Mouse (Mus musculus) cerebellum, postnatal 25 days (tissue): ENCODE measurements around the gene Nolc1.
A peak's percentile ranks its signal among the peaks of the same experiment; 100 is the strongest.

ENCODE experiments used
- DNase-seq, 2 experiments: peaks; one replicate each; pipeline ENCODE4 v3.0.0; 2021; ENCODE audit warnings: mixed read lengths in 2 of 2

Gene Nolc1

DNA sequence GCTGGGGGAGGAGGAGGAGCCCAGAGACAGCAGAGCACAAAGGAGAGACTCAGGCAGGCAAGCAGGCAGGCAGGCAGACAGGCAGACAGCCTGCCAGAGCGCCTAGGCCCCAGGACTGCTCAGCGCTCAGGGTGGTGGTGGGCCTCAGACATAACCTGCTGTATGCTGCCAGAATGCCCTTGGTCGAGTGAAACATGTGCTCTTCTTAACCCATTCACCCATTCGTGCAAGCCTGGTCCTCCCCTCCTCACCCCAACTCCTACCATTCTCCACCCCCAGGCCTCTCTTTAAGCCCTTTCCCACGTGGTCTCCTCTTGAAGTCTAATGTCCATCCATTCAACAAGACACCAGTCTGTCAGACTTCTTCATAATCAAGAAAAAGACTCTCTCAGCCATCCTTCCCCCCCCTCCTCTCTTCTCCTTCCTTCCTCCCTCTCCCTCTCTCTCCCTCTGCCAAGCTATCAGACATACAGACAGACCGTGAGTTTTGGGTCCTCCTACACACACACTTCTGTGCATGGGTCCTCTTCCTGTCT lies 33.1 kb upstream of the Nolc1 start:
- DNase-seq, result peak; percentile 55 to 59

DNA sequence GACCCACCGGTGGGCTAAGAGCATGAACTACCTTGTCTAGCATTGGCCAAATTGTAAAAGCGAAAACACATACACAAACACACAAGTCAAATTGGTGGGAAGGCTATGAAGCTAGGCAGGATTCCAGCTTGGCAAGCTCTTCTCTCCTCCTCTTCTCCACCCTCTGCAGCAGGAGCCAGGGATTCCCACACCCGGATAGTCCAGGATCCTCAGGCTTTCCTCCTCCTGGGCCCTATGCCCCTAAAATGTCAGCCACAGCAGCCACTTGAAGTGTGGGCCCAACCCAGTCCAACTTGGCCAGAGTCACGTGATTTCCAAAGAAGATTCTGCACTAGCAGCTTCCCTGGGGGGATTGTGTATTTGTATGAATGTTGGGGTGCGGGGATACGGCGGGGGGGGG lies 32.3 kb upstream of the Nolc1 start:
- DNase-seq, result peak; percentile 28 to 53

DNA sequence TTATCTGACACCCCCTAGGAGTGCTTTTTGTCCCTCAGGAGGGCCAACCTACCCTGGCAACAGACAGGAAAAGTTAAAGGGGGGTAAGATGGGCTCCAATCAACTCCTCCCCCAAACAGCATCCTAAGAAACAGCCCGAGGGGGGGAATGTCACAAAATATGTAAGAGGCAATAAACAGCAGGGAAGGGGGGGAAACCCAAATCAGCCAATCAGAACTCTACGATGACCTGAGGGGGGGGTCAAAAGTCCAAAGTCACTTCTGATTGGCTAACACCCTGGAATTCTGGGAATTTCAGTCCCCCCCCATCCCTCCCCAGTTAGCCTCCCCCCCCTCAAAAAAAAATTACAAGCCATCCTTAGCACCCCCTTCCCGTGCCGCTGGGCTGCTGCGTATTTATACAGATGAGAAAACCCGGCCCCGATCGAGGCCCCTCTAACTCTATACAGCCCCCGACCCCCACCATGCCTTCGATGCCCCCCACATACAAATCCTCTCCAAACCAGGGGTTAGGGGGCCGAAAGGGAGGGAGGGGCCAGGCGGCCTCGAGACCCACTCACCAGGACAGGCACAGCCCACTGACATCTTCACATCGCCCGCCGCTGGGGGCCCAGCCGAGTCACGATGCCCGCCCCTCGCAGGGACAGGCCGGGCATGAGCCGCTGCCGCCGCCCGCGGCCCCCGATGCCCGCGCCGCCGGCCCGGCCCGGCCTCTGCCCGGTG lies 31.2 kb upstream of the Nolc1 start, which contains the start of gene Pprc1:
Pprc1 (plus strand) TSS at position 616 of the 722 bp plus-strand sequence.
- DNase-seq, result peak; percentile 30 to 60

DNA sequence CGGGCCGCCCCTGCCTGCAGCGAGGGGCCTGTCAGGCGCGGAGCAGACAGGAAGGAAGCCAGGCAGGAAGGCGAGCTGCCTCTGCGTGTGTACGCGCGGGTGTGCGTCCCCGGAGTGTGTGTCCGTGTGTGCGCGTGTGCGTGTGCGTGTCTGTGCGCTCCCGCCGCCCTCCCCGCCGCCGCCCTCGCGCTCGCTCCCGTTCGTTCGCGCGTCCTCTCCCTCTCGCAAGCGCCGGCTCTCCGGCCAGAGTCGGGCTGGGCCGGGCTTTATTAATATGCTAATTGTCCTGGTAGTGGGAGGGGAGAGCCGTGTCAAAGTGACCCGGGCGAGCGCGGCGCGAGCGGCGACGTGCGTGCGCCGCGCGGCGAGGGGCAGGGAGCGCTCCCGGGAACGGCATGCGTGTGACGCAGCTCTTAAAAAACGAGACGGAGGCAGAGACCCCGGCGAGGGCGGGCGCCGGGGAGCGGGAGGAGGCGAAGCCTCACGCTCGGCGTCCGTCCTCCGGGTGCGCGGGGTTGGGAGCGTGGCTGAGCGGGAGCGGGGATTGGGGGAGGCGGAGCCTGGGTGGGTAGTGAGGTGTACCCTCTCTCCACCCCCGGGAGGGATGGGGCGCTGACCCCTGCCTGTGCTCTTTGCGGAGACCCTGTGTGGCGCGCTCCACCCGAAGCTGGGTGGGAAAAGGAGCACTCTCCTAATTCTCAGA lies 30.5 kb upstream of the Nolc1 start, which contains the start of gene Ldb1:
Ldb1 (minus strand) TSS at position 222 of the 703 bp plus-strand sequence.
- peak; percentile 92 to 93 for DNase-seq

DNA sequence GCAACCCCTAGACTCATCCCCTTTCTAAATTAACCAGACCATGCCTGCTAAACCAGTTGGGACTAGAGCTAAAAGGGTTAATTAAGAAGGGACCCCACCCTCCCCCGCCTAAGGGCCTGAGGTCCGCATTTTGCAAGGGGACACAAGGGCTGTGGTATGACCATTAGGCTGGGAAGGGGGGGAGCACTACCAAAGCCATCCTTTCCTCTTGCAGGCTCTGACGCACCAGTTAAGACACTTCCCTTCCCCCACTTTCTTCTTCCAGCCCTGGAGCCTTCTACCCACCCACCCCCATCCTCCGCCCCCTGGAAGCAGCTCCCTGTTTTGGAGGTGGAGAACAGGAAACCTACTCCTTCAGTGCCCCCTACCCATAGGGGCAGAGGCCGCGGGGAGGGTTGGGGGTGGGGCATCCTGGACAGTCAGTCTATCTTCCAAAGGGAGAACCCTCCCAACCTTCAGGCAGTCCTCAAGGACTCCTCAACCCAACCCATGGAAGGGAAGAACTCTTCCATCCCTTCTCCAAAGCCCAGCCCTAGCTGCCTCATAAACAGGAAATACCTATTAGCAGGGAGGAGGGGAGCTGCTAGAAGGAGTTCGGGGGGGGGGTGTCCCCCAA lies 29.9 kb upstream of the Nolc1 start:
- peak; percentile 55 to 63 for DNase-seq

DNA sequence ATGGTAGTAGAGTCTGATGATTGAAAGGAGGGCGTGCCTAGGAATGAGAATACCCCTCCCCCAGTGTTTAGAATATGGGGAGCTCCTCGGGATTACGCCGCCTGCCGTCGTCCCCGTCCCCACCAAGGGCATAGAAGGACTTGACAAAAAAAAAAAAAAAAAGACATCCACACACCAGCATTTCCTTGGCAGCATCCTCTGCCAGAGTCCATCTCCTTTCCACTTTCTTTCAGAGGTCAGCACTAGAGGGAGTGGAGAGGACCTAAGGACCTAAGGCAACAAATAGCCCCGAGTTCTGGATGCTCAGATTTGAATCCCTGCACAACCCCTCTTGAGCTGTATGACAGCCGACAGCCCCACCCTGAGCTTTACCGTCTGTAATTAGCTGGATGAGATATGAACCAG lies 29.0 kb upstream of the Nolc1 start:
- peak in 1 of 2 experiments; percentile 11 for DNase-seq

DNA sequence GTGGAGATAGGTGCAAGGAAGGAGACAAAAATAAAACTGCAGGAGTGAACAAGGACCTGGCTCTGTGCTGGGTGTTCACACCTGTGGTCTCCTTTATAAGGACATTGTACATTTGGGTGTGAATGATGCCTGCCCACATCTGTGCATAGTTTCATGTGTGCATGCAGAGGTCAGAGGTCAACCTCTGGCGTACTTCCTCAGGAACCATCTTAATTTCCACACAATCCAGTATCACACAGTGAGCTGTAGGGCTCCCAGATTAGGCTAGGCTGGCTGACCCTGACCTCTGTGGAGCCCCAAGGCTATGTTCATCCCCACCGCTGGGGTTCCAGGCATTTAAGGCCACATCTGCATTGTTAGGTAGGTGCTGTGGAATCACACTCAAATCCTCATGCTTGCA lies 28.2 kb upstream of the Nolc1 start:
- DNase-seq, result no peak

DNA sequence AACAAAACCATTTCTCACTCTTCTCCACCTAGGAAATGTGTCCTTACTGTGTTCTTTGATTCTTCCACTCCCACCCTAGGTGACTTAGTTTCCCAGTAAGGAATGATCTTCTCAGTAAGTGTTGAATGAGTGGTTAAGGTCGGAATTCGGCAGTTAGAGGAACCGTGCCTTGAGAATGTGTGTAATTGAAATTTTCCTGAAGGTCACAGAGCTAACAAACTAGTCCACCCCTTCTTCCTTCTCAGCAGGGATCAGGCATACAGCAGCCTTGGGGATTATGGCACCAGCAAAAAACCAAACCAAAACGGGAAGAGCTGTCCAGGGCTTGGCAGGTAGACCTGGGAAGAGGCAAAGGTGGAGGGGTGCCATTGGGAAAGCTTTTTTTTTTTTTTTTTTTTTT lies 26.5 kb upstream of the Nolc1 start:
- DNase-seq, result no peak

DNA sequence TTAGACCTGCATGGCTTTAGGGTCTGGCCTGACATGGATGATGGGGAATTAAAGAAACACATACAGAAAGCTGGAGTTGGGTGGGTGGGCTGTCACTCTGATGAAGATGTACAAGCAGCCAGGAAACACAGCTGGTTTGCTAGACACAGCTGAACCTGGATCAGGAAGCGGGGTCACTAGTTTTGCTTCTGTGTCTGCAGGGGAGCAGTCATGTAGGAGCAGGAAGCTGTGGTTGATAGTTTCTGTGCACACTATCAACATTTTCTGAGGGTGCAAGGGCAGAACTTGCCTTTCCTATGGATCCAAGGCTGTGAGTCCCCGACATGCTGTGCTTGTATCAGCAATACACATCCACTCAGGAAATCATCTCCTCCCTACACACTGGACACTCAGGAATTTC lies 25.2 kb upstream of the Nolc1 start:
- DNase-seq, result no peak

DNA sequence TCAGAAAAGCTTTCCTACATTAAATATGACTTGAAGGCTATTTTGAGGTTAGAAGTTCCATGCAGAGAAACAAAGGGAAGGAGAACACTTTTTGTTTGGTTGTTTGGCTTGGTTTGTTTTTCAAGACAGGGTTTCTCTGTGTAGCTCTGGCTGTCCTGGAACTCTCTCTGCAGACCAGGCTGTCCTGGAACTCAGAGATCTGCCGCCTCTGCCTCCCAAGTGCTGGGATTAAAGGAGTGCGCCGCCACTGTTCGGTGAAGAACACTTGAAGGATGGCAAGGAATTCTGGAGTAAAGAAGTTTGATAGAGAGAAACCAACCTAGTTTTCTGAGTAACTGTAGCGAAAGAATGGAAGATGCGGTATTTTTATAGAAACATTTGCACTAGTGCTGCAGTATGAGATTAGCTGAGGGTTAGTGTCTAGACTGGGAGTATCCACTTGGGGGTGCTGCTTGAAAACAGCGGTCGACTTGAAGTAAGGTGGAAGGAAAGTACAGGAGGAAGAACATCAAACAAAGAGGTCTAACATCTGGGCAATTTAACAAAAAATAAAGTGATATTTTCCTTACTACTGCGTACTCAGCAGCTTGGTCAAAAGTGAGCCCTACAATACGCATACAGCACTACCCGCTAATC lies 19.8 kb upstream of the Nolc1 start:
- peak in 1 of 2 experiments; percentile 65 for DNase-seq

DNA sequence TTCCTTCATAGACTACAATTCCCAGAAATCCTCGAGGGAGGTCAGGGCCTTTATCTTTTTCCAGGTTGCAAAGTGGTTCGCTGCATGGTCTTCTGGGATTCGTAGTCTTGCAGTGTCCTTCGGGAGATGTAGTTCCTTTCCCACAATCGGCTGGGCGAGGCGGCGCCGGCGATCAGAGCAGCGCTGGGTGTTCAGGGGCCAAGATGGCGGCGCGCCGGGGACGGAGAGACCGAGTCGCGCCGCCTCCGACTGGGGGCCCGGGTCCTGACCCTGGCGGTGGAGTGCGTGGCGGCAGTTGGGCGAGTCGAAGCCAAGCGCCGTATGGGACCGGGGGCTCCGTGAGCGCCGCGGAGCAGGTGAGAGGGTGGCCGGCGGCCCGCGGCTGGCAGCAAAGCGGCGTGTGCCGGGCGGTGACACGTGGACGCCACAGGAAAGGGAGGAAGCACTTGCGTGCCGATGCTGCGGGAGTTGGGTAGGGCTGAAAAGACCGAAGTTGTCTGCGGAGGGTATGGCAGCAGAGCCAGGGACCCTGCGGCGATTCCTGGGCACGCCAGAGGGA lies 19.2 kb upstream of the Nolc1 start:
- peak; percentile 90 to 93 for DNase-seq

DNA sequence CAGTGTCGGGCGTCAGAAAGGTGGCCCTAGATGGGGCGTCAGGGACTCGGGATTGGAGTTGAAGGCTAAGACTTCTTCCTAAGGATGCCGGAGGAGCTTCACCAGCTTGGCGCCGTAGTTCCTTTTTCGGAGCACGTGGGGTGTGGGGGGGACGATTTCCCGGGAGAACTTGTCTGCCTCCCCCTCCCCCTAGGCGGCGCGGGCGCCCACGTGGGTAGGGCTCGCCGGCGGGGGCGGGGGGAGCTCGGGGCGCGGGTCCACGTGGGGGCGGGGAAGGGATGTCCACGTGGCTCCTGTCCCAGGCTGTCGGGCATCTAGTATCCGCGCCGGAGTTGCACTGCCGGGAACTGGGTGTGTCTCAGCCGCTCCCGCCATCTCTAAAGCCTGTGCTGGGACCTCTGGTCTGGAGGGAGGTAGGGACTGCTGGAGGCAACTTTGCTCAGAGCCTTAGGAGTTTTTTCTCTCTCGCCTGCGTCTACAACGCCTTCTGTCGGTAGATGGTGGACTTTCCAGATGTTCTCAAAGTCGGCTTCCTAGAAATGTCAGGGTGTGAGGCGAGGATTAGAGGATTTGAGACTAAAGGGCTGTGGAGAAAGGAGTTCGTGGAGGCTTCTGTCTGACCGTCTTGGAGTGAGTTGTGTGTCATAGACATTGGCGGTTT lies 18.6 kb upstream of the Nolc1 start:
- peak; percentile 66 to 82 for DNase-seq

DNA sequence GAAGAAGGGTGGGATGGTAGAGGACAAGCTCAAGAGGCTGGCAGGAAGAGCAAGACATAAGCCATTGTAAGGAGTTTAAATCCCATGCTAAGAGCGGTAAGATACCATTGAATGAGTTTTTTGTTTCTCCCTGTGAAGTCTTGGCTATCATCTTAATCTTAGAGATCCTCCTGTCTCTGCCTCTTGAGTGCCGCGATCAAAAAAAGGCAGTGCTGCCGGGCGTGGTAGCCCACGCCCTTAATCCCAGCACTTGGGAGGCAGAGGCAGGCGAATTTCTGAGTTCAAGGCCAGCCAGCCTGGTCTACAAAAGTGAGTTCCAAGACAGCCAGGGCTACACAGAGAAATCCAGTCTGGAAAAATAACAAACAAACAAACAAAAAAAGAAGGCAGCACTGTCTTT lies 17.2 kb upstream of the Nolc1 start:
- no peak for DNase-seq

DNA sequence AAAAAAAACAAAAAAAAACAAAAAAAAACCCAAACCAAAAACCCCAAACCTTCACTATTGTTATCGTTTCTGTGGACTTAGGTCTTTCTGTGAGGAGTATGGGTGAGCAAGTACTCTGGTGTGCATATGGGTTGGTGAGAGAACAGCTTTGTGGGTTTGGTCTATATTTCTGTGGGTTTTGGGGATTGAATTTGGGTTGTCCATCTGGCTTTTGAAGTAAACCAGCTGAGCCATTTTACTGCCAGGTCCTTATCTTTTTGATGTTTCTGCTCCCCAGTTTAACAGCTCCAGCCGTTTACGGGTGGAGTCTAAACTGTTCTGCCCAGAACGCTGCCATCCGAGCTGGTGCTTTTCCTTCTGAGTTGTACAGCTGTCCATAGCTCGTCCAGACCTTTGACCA lies 14.8 kb upstream of the Nolc1 start:
- no peak for DNase-seq

DNA sequence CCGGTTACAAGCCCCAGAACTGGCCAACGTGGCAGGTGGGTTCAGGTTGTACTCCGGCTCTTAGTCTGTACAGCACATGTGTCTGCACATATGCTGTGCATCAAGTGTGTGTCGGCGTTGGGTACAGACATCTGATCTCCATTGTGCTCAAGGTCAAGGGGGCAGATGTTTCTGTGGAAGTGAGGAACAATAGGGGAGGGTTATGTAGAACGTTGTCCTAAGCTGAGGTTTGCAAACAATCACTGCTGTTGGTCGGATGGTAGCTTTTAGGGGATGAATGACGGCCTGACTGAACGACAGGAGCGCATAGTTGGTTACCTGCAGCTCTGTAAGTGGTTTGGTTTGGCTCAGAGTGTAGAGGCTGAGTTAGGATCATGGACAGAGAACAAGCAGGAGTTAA lies 7.6 kb upstream of the Nolc1 start:
- DNase-seq, result no peak

DNA sequence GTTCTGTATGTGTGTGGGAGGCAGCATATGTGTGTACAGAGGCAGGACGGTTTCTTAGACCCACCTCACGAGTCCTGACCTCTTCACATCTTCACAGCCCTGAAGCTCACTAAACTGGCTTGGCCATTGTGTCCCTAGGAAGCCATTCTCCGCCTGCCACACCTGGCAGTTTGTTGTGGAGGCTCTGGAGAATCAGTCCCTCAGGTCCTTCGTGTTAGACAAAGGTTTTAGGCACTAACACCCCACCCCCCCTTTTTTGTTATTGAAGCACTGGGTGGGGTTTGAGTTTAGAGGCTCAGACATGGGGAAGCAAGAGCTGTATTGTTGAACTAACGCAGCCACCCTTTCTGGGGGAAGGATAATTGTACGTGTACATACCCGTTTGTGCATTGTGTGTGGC lies 2.4 kb upstream of the Nolc1 start:
- DNase-seq, result no peak

DNA sequence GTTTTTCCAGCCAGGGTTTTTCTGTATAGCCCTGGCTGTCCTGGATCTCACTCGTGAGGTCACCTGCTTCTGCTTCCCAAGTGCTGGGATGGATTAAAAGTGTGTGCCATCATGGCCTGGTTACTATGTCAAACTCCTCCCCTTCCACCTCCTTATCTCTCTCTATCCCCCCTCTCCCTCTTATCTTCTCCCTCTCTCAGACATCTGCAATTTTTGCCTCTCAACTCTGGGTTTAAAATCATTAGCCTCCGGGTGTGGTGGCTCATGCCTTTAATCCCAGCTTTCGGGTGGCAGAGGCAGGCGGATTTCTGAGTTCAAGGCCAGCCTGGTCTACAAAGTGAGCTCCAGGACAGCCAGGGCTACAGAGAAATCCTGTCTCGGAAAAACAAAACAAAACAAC lies 1.4 kb upstream of the Nolc1 start:
- no peak for DNase-seq

DNA sequence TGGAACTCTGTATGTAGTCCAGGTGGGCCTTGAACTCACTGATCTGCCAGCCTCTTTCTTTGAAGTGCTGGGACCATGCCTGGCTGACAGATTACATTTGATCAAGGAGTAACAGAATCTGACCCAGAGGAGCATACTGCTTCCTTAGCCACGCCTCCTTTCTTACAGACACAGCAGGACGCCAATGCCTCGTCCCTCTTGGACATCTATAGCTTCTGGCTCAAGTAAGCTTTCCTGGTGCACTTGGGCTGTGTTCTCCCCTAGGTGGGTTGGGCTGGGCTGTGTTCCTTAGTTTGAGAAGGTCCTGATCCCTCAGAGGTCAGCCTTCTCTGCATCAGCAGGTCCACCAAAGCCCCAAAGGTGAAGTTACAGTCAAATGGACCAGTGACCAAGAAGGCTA lies 2.9 kb downstream of the Nolc1 start:
- no peak for DNase-seq

DNA sequence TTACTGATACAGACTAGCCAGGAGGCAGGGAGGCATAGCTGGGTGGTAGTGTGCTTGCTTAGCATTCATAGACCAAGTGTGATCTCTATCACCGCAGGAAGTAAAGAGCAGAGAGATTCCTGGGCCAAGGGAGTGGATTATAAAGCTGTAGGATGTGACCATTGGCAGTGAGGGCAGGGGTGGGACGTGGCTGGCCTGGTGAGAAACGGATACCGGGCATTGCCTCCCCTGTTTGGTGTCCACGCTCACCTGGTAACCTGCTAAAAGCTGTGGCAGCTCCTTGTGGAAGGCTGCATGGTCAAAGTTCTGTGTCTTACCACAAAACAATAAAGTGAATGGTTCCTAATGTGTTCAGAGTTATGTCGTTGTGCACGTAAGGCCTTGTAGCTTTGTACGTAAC lies 9.5 kb downstream of the Nolc1 start:
- no peak for DNase-seq

DNA sequence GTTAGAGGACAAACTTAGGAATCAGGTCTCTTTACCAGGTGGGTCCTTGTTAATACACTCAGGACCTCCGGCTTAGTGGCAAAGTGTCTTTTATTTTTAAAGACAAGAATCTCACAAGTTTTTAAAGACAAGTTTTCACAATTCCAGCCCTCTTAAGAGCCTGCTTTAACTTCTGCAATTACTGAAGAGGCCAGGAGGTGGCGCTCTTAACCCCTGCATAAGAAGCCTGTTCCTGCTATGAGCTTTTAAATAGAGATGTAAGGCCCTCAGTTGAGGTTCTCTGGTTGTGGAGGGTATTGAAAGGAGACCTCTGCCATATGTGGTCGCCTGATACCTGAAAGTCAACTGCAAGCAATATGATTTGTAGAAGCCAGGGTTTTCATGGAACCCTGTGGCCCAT lies 10.7 kb downstream of the Nolc1 start:
- DNase-seq, result peak; percentile 49 to 69

DNA sequence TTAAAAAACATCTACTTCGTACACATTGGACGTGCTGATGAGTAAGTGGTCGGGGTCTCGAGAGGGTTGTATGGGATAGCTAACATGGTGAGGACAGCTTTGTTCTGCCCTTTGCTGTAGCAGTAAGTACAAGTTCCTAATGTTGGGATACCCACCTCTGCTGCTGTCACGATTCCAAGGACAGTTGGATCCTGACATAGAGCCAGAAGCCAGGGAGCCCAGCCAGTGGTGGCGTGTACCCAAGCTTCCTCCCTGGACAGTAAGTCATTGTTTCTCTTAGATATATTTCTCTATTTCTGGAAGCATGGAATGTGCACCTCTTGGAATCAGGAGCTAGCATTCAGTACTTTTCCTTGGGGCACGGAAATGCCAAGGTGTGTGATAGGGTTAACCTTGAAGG lies 12.2 kb downstream of the Nolc1 start:
- DNase-seq, result peak; percentile 51 to 55

DNA sequence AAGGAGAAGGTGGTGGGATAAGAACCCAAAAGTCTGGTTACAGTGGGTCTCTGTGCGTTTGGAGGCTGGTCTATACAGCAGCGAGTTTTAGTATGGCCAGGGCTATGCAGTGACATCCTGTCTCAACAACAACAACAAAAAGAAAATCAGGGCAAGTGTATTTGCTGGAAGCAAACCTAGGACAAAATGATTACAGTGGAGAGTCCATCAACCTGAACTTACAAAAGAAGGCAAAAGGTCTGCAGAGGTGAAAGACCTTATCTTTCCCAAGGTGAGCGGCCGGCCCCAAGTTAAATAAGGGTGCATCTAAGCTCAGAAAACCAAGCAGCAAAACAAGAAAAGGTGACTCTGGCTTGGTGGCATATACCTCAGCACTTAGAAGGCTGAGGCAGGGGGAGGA lies 16.0 kb downstream of the Nolc1 start:
- DNase-seq, result no peak
